Comparison of ENCODE assay signal across 12 mouse cellular contexts in the genomic region with DNA sequence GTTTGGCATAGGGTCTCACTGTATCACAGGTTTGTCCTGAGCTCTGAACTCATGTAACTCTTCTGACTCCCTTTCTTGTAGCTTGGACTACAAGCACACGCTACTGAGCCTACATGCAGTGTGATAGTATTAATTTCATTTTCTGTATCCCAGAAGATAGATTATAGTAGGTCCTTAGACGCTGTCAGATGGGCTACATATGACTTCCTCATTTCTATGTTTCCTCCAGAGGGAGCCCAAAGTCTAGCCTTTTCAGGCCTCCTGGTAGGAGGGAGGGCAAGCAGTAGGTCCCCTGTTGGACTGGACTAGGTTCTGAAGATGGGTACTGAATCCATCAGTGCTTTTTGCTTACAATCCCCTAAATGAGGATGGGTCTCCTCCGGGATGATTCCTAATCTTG. TPM values are rescaled to one million over a fixed set of nuclear protein-coding genes. Genes with fewer than 3 reads are reported as not detected.
A peak's percentile ranks its signal among the peaks of the same experiment; 100 is the strongest.
DNase-seq lines count a peak whose midpoint lies in the region; ATAC-seq and TF ChIP-seq lines count a peak whose summit lies in the region.
"Had no signal": no experiment of that assay in that cellular context is flagged by ENCODE, and none has a peak within 500 bp of the region (broad histone marks: within the 10 kb centered on the region; RNA-seq: fewer than 3 reads in every experiment).

No protein-coding gene starts in this region.

- no peak for TF ChIP-seq EP300 in liver, postnatal 0 days (IDR thresholded peaks at IDR 0.05; ENCODE audit: low read depth)

- no peak overlapping the region for H3K4me2 ChIP-seq in liver, postnatal 0 days (ENCODE audit: low read depth, low read length)
- H3K4me2 ChIP-seq in liver, embryonic 12.5 days = no peak overlapping the region
- H3K4me2 ChIP-seq: midbrain, embryonic 12.5 days had no signal

- DNase-seq in cerebellum, adult 9-11 months = peak; percentile 3
- DNase-seq in cerebellum, adult 11 months = no peak
- no peak for DNase-seq in liver, postnatal 0 days
- DNase-seq in MEL-GATA-1-ER (ENCODE audit: extremely low read depth, low read depth) = peak; percentile 61
- DNase-seq in cerebellum, postnatal 36 days = no peak
- DNase-seq in cerebellum, adult 18-20 months = no peak
- DNase-seq: thymus, postnatal 4 days had no signal

- ATAC-seq in liver, postnatal 0 days = no peak
- ATAC-seq in liver, embryonic 12.5 days = no peak
- peak; percentile 88 for ATAC-seq in megakaryocyte, adult 5-6 weeks (ENCODE audit: poor library complexity, severe bottlenecking)

- H3K4me3 ChIP-seq in liver, postnatal 0 days (ENCODE audit: low read depth, low read length) = no peak overlapping the region
- no peak overlapping the region for H3K4me3 ChIP-seq in liver, embryonic 12.5 days
- H3K4me3 ChIP-seq: erythroblast, embryonic 14.5 days; hindbrain, embryonic 10.5 days; midbrain, embryonic 12.5 days had no signal

- H3K9me3 ChIP-seq in liver, postnatal 0 days (ENCODE audit: low read length) = no peaks in the 10 kb centered on the region
- H3K9me3 ChIP-seq in liver, embryonic 12.5 days (replicated peaks) = no peaks in the 10 kb centered on the region
- H3K9me3 ChIP-seq: hindbrain, embryonic 10.5 days; midbrain, embryonic 12.5 days had no signal

- peak; percentile 52 for TF ChIP-seq CTCF in liver, postnatal 0 days (IDR thresholded peaks at IDR 0.05; ENCODE audit: low read depth)

- no peaks in the 10 kb centered on the region for H3K4me1 ChIP-seq in liver, postnatal 0 days (ENCODE audit: insufficient read depth)
- peaks cover 26% of the 10 kb centered on the region for H3K4me1 ChIP-seq in liver, embryonic 12.5 days
- H3K4me1 ChIP-seq: hindbrain, embryonic 10.5 days; midbrain, embryonic 12.5 days had no signal

- H3K36me3 ChIP-seq in liver, postnatal 0 days (replicated peaks; ENCODE audit: insufficient read depth, low read length) = no peaks in the 10 kb centered on the region
- H3K36me3 ChIP-seq in liver, embryonic 12.5 days = no peaks in the 10 kb centered on the region
- H3K36me3 ChIP-seq: hindbrain, embryonic 10.5 days; midbrain, embryonic 12.5 days had no signal

- no peaks in the 10 kb centered on the region for H3K27me3 ChIP-seq in liver, postnatal 0 days (ENCODE audit: insufficient read depth, low read length)
- H3K27me3 ChIP-seq in liver, embryonic 12.5 days (replicated peaks) = no peaks in the 10 kb centered on the region
- H3K27me3 ChIP-seq: midbrain, embryonic 12.5 days had no signal

- no peak overlapping the region for H3K9ac ChIP-seq in liver, postnatal 0 days (replicated peaks)
- no peak overlapping the region for H3K9ac ChIP-seq in liver, embryonic 12.5 days
- H3K9ac ChIP-seq: midbrain, embryonic 12.5 days had no signal

- no peak overlapping the region for H3K27ac ChIP-seq in liver, postnatal 0 days (ENCODE audit: low read depth)
- H3K27ac ChIP-seq in liver, embryonic 12.5 days = no peak overlapping the region
- H3K27ac ChIP-seq: hindbrain, embryonic 10.5 days; midbrain, embryonic 12.5 days had no signal

- whole genome bisulfite sequencing in liver, postnatal 0 days (ENCODE audit: insufficient replicate concordance) = 57% methylated on average over 3 of the region's 3 CpGs
- WGBS in liver, embryonic 12.5 days (ENCODE audit: insufficient replicate concordance) = 66% methylated on average over 3 of the region's 3 CpGs

RNA-seq across cellular contexts. Expression of gene Cdkl3, which starts 39.2 kb away (rescaled TPM):
- 1.6 and 1.7 TPM in 2 replicates for polyA plus RNA-seq in liver, postnatal 0 days (2015; fragmentation: Nextera tagmentation; extraction: Ambion mirVana)
- 2.1 and 2.6 TPM in 2 replicates for polyA plus RNA-seq in liver, embryonic 12.5 days (2016; fragmentation: Nextera tagmentation; extraction: Ambion mirVana)
- total RNA-seq in megakaryocyte, adult 5-6 weeks (2015) = 1.7 and 2.3 TPM in 2 replicates
- total RNA-seq in megakaryocyte, adult 5-6 weeks (2017) = 2.7 and 10.0 TPM in 2 replicates
- polyA plus RNA-seq: erythroblast, embryonic 14.5 days had no signal

RNA-seq across cellular contexts. Expression of gene Ube2b, which starts 42.7 kb away (rescaled TPM):
- polyA plus RNA-seq in liver, postnatal 0 days (2015; fragmentation: Nextera tagmentation; extraction: Ambion mirVana) = 127 and 148 TPM in 2 replicates
- 113 and 116 TPM in 2 replicates for polyA plus RNA-seq in liver, embryonic 12.5 days (2016; fragmentation: Nextera tagmentation; extraction: Ambion mirVana)
- 110 and 123 TPM in 2 replicates for total RNA-seq in megakaryocyte, adult 5-6 weeks (2015)
- 86.9 and 99.1 TPM in 2 replicates for total RNA-seq in megakaryocyte, adult 5-6 weeks (2017)

RNA-seq across cellular contexts. Expression of gene Ppp2ca, which starts 55.3 kb away (rescaled TPM):
- polyA plus RNA-seq in liver, postnatal 0 days (2015; fragmentation: Nextera tagmentation; extraction: Ambion mirVana) = 23.2 and 24.3 TPM in 2 replicates
- 59.1 and 60.2 TPM in 2 replicates for polyA plus RNA-seq in liver, embryonic 12.5 days (2016; fragmentation: Nextera tagmentation; extraction: Ambion mirVana)
- 68.5 and 70.6 TPM in 2 replicates for total RNA-seq in megakaryocyte, adult 5-6 weeks (2015)
- 72.5 and 75.7 TPM in 2 replicates for total RNA-seq in megakaryocyte, adult 5-6 weeks (2017)

Comparison
In these comparisons a context has a peak if more than half of its experiments do, and no peak if none do; other contexts are left out.
1. DNase-seq: peak in cerebellum, adult 9-11 months (single experiment) and MEL-GATA-1-ER (single experiment); none in cerebellum, adult 11 months (single experiment), liver, postnatal 0 days (single experiment), cerebellum, postnatal 36 days (0 of 2) and cerebellum, adult 18-20 months (0 of 2).